Mouse (Mus musculus) kidney, adult 2 months (tissue): Measurements from ENCODE around the gene Dpm2.

ENCODE experiments used
- CTCF ChIP-seq: fragments of 200-500 bp; conservative IDR thresholded peaks from 2 replicates; pipeline ENCODE4 v1.5.1; 2011; ENCODE audit warnings: low read depth, mild to moderate bottlenecking, control low read depth, low read length, moderate library complexity, mixed read lengths; ENCODE audit not compliant: insufficient read depth, insufficient read length
- POLR2A ChIP-seq: fragments of 200-500 bp; IDR thresholded peaks from one replicate; pipeline ENCODE4 v1.6.1; 2011; ENCODE audit warnings: low read depth, low read length, control low read depth

GRCm38 (mm10) chr2:32566536-32567063, 4.1 kb upstream of the Dpm2 start:
- TF ChIP-seq CTCF = peak; percentile 92
- no peak for TF ChIP-seq POLR2A
